Mouse (Mus musculus): ENCODE measurements around the gene Rpl9-ps1. TPM values are rescaled to one million over a fixed set of nuclear protein-coding genes. Genes with fewer than 3 reads are reported as not detected.

Gene Rpl9-ps1
- not detected in 2 replicates for polyA plus RNA-seq (2014; fragmentation: Nextera tagmentation; extraction: Ambion mirVana)

GRCm38 (mm10) chr11:83645521-83645920 lies at the start of gene Rpl9-ps1:
Rpl9-ps1 (minus strand) TSS chr11:83645621.
- Histone ChIP-seq H3K9me3 (ENCODE audit: control insufficient read depth, low read length) (no peaks in the 10 kb centered on the region), H3K4me2 (no peak within 1 kb of the TSS), H3K4me3 (ENCODE audit: low read depth, low read length) (no peak within 1 kb of the TSS), H3K9ac (ENCODE audit: low read depth, low read length) (no peak within 1 kb of the TSS), H3K27ac (ENCODE audit: low read depth, low read length) (no peak within 1 kb of the TSS), H3K4me1 (replicated peaks; ENCODE audit: control insufficient read depth, insufficient read depth, low read length) (no peaks in the 10 kb centered on the region), H3K36me3 (ENCODE audit: control insufficient read depth, insufficient read depth, low read length) (no peaks in the 10 kb centered on the region), H3K27me3 (replicated peaks; ENCODE audit: control insufficient read depth, insufficient read depth, low read length) (no peaks in the 10 kb centered on the region)
- no peak for ATAC-seq (replicated peaks; ENCODE audit: low FRiP score)
- 79% methylated on average over 1 of the region's 1 CpGs for WGBS
- DNase-seq (ENCODE audit: low spot score) = no peak

- no peaks in the 10 kb centered on the region for H3K4me1 ChIP-seq (replicated peaks; ENCODE audit: control insufficient read depth, insufficient read depth, low read length)
- 49% methylated on average over 1 of the region's 1 CpGs for WGBS
- H3K9me3 ChIP-seq (ENCODE audit: control insufficient read depth, low read length) = no peaks in the 10 kb centered on the region
- H3K4me2 ChIP-seq = no peak overlapping the region
- 0 out of 2 replicates have a peak, but pooled peaks cover 2% of the 10 kb centered on the region for H3K27me3 ChIP-seq (replicated peaks; ENCODE audit: control insufficient read depth, insufficient read depth, low read length)
- no peak overlapping the region for H3K9ac ChIP-seq (ENCODE audit: low read depth, low read length)
- no peak overlapping the region for H3K27ac ChIP-seq (ENCODE audit: low read depth, low read length)
- no peaks in the 10 kb centered on the region for H3K36me3 ChIP-seq (ENCODE audit: control insufficient read depth, insufficient read depth, low read length)
- ATAC-seq (replicated peaks; ENCODE audit: low FRiP score) (no peak), DNase-seq (ENCODE audit: low spot score) (no peak)
- no peak overlapping the region for H3K4me3 ChIP-seq (ENCODE audit: low read depth, low read length)
Observed at GRCm38 (mm10) chr11:83692008-83692407, 46.6 kb upstream of the Rpl9-ps1 start.

- Histone ChIP-seq H3K27me3 (replicated peaks; ENCODE audit: control insufficient read depth, insufficient read depth, low read length) (0 out of 2 replicates have a peak, but pooled peaks cover under 1% of the 10 kb centered on the region), H3K9ac (ENCODE audit: low read depth, low read length) (no peak overlapping the region), H3K36me3 (ENCODE audit: control insufficient read depth, insufficient read depth, low read length) (no peaks in the 10 kb centered on the region), H3K4me1 (replicated peaks; ENCODE audit: control insufficient read depth, insufficient read depth, low read length) (no peaks in the 10 kb centered on the region), H3K4me3 (ENCODE audit: low read depth, low read length) (no peak overlapping the region), H3K9me3 (ENCODE audit: control insufficient read depth, low read length) (no peaks in the 10 kb centered on the region), H3K4me2 (no peak overlapping the region), H3K27ac (ENCODE audit: low read depth, low read length) (no peak overlapping the region)
- no peak for DNase-seq (ENCODE audit: low spot score)
- WGBS = 76% methylated on average over 1 of the region's 1 CpGs
- no peak for ATAC-seq (replicated peaks; ENCODE audit: low FRiP score)
Observed at GRCm38 (mm10) chr11:83689918-83690317, 44.5 kb upstream of the Rpl9-ps1 start.

GRCm38 (mm10) chr11:83675665-83676064 lies 30.2 kb upstream of the Rpl9-ps1 start:
- Histone ChIP-seq H3K9ac (ENCODE audit: low read depth, low read length) (no peak overlapping the region), H3K27ac (ENCODE audit: low read depth, low read length) (no peak overlapping the region), H3K36me3 (ENCODE audit: control insufficient read depth, insufficient read depth, low read length) (no peaks in the 10 kb centered on the region), H3K4me2 (no peak overlapping the region), H3K27me3 (replicated peaks; ENCODE audit: control insufficient read depth, insufficient read depth, low read length) (no peaks in the 10 kb centered on the region), H3K9me3 (ENCODE audit: control insufficient read depth, low read length) (no peaks in the 10 kb centered on the region), H3K4me1 (replicated peaks; ENCODE audit: control insufficient read depth, insufficient read depth, low read length) (no peaks in the 10 kb centered on the region), H3K4me3 (ENCODE audit: low read depth, low read length) (no peak overlapping the region)
- DNase-seq (ENCODE audit: low spot score) (no peak), ATAC-seq (replicated peaks; ENCODE audit: low FRiP score) (no peak)
- 86% methylated on average over 1 of the region's 1 CpGs for WGBS

- H3K9me3 ChIP-seq (ENCODE audit: control insufficient read depth, low read length) = no peaks in the 10 kb centered on the region
- no peak for DNase-seq (ENCODE audit: low spot score)
- no peak overlapping the region for H3K4me2 ChIP-seq
- no peaks in the 10 kb centered on the region for H3K27me3 ChIP-seq (replicated peaks; ENCODE audit: control insufficient read depth, insufficient read depth, low read length)
- H3K9ac ChIP-seq (ENCODE audit: low read depth, low read length) = no peak overlapping the region
- no peak for ATAC-seq (replicated peaks; ENCODE audit: low FRiP score)
- no peak overlapping the region for H3K4me3 ChIP-seq (ENCODE audit: low read depth, low read length)
- no peak overlapping the region for H3K27ac ChIP-seq (ENCODE audit: low read depth, low read length)
- no peaks in the 10 kb centered on the region for H3K36me3 ChIP-seq (ENCODE audit: control insufficient read depth, insufficient read depth, low read length)
- H3K4me1 ChIP-seq (replicated peaks; ENCODE audit: control insufficient read depth, insufficient read depth, low read length) = no peaks in the 10 kb centered on the region
Observed at GRCm38 (mm10) chr11:83671743-83672142, 26.3 kb upstream of the Rpl9-ps1 start.

- WGBS = 61% methylated on average over 5 of the region's 5 CpGs
- Histone ChIP-seq H3K36me3 (ENCODE audit: control insufficient read depth, insufficient read depth, low read length) (no peaks in the 10 kb centered on the region), H3K27me3 (replicated peaks; ENCODE audit: control insufficient read depth, insufficient read depth, low read length) (no peaks in the 10 kb centered on the region), H3K4me1 (replicated peaks; ENCODE audit: control insufficient read depth, insufficient read depth, low read length) (no peaks in the 10 kb centered on the region), H3K4me2 (no peak overlapping the region), H3K4me3 (ENCODE audit: low read depth, low read length) (no peak overlapping the region), H3K9me3 (ENCODE audit: control insufficient read depth, low read length) (no peaks in the 10 kb centered on the region), H3K9ac (ENCODE audit: low read depth, low read length) (no peak overlapping the region), H3K27ac (ENCODE audit: low read depth, low read length) (no peak overlapping the region)
- ATAC-seq (replicated peaks; ENCODE audit: low FRiP score) = no peak
- DNase-seq (ENCODE audit: low spot score) = no peak
Observed at GRCm38 (mm10) chr11:83663532-83663931, 18.1 kb upstream of the Rpl9-ps1 start.

GRCm38 (mm10) chr11:83662204-83662603 lies 16.8 kb upstream of the Rpl9-ps1 start, which contains the start of gene Ccl4:
Ccl4 (plus strand) TSS chr11:83662584.
- 65% methylated on average over 6 of the region's 6 CpGs for WGBS

GRCm38 (mm10) chr11:83658797-83659196 lies 13.4 kb upstream of the Rpl9-ps1 start:
- 61% methylated on average over 6 of the region's 6 CpGs for WGBS
- Histone ChIP-seq H3K27me3 (replicated peaks; ENCODE audit: control insufficient read depth, insufficient read depth, low read length) (no peaks in the 10 kb centered on the region), H3K36me3 (ENCODE audit: control insufficient read depth, insufficient read depth, low read length) (no peaks in the 10 kb centered on the region), H3K9ac (ENCODE audit: low read depth, low read length) (no peak overlapping the region), H3K4me2 (no peak overlapping the region), H3K4me1 (replicated peaks; ENCODE audit: control insufficient read depth, insufficient read depth, low read length) (no peaks in the 10 kb centered on the region), H3K9me3 (ENCODE audit: control insufficient read depth, low read length) (no peaks in the 10 kb centered on the region), H3K4me3 (ENCODE audit: low read depth, low read length) (no peak overlapping the region), H3K27ac (ENCODE audit: low read depth, low read length) (no peak overlapping the region)
- DNase-seq (ENCODE audit: low spot score) = no peak
- ATAC-seq (replicated peaks; ENCODE audit: low FRiP score) = no peak

More at GRCm38 (mm10) chr11:83662204-83662603, 16.8 kb upstream of the Rpl9-ps1 start, which contains the start of gene Ccl4:
- no peak within 1 kb of the TSS for H3K4me3 ChIP-seq (ENCODE audit: low read depth, low read length)
- no peaks in the 10 kb centered on the region for H3K36me3 ChIP-seq (ENCODE audit: control insufficient read depth, insufficient read depth, low read length)
- H3K9me3 ChIP-seq (ENCODE audit: control insufficient read depth, low read length) = no peaks in the 10 kb centered on the region
- ATAC-seq (replicated peaks; ENCODE audit: low FRiP score) = no peak
- H3K27ac ChIP-seq (ENCODE audit: low read depth, low read length) = no peak within 1 kb of the TSS
- no peak for DNase-seq (ENCODE audit: low spot score)
- no peak within 1 kb of the TSS for H3K9ac ChIP-seq (ENCODE audit: low read depth, low read length)
- no peak within 1 kb of the TSS for H3K4me2 ChIP-seq
- H3K4me1 ChIP-seq (replicated peaks; ENCODE audit: control insufficient read depth, insufficient read depth, low read length) = no peaks in the 10 kb centered on the region
- H3K27me3 ChIP-seq (replicated peaks; ENCODE audit: control insufficient read depth, insufficient read depth, low read length) = no peaks in the 10 kb centered on the region

- Histone ChIP-seq H3K4me1 (replicated peaks; ENCODE audit: control insufficient read depth, insufficient read depth, low read length) (no peaks in the 10 kb centered on the region), H3K36me3 (ENCODE audit: control insufficient read depth, insufficient read depth, low read length) (no peaks in the 10 kb centered on the region), H3K27ac (ENCODE audit: low read depth, low read length) (no peak overlapping the region), H3K4me3 (ENCODE audit: low read depth, low read length) (no peak overlapping the region), H3K4me2 (no peak overlapping the region), H3K27me3 (replicated peaks; ENCODE audit: control insufficient read depth, insufficient read depth, low read length) (no peaks in the 10 kb centered on the region), H3K9ac (ENCODE audit: low read depth, low read length) (no peak overlapping the region), H3K9me3 (ENCODE audit: control insufficient read depth, low read length) (no peaks in the 10 kb centered on the region)
- ATAC-seq (replicated peaks; ENCODE audit: low FRiP score) (no peak), DNase-seq (ENCODE audit: low spot score) (no peak)
- WGBS = 65% methylated on average over 3 of the region's 3 CpGs
Observed at GRCm38 (mm10) chr11:83657508-83657907, 12.1 kb upstream of the Rpl9-ps1 start.
